Mouse (Mus musculus): ENCODE results near the gene Mxra8. TPM values are rescaled to one million over a fixed set of nuclear protein-coding genes. Genes with fewer than 3 reads are reported as not detected.
A peak's percentile ranks its signal among the peaks of the same experiment; 100 is the strongest.

Mxra8 gene
- polyA plus RNA-seq, 1 experiment from 2014 or later: 17.9 TPM

DNA sequence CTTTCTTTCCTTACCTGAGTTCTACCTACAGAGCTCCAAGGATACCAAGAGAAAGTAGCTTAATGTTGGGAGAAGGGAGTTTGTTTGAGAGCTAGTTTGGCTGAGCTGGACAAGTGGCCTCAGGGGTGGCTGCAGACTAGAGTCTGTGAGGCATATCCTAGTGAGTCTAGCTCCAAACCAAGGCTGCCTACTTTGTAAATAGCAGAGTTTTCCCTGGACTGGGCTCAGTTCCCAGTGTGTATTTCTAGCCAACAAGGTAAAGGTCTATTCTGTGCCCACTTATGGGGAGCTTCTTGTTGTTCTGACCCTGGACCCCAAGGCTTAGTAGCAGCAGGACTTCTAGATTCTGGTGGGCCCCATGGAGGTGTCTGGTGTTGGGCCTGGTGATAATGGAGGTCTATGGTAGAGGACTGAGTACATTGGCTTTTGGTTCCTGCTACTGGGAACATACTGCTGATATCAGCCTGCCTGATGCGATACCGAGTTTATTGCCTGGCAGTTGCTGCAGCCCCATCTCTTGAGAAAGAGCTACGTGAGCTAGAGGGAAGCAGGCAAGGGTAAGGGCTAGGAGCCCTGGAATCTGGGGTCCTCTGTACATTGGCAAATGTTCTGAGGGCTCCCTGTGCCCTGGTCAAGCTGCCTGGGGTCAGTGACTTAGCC, 10.4 kb downstream of the Mxra8 start:
- Histone ChIP-seq H3K9ac (replicated peaks) (0 out of 2 replicates have a peak overlapping the region, but pooled peaks have one; percentile 16), H3K4me3 (replicated peaks) (no peak overlapping the region), H3K9me3 (no peaks in the 10 kb centered on the region), H3K4me2 (replicated peaks) (peak overlapping the region; percentile 81; the same call in 1 of the 2 replicates), H3K27ac (no peak overlapping the region), H3K27me3 (no peaks in the 10 kb centered on the region), H3K36me3 (peaks cover 28% of the 10 kb centered on the region), H3K4me1 (replicated peaks) (peaks cover 45% of the 10 kb centered on the region)
- WGBS: 95% methylated on average over 3 of the region's 3 CpGs
- ATAC-seq: no peak

DNA sequence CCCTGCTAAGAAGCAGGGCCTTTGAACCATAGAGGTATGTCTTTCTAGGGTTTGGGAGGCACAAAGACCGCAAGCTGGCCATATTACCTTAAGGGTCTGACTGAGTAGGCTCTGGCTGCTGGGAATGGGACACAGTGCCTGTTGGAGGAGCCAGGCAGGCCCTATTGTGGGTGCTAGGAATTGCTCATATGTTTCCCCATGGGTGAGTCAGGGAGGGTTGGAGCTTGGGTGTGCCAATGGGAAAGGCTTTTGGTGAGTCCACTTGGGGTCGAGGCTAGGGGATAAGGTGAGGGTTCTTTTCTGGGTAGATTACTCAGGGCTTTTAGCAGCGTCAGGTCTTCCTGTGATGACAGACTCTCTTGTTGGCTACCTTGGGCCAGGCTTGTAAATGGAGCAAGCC, 11.9 kb downstream of the Mxra8 start:
- 83% methylated on average over 3 of the region's 3 CpGs for WGBS
- Histone ChIP-seq H3K9ac (replicated peaks) (no peak overlapping the region), H3K4me3 (replicated peaks) (no peak overlapping the region), H3K9me3 (no peaks in the 10 kb centered on the region), H3K27me3 (no peaks in the 10 kb centered on the region), H3K4me2 (replicated peaks) (no peak overlapping the region), H3K4me1 (replicated peaks) (peaks cover 44% of the 10 kb centered on the region), H3K36me3 (peaks cover 43% of the 10 kb centered on the region), H3K27ac (no peak overlapping the region)
- no peak for ATAC-seq

DNA sequence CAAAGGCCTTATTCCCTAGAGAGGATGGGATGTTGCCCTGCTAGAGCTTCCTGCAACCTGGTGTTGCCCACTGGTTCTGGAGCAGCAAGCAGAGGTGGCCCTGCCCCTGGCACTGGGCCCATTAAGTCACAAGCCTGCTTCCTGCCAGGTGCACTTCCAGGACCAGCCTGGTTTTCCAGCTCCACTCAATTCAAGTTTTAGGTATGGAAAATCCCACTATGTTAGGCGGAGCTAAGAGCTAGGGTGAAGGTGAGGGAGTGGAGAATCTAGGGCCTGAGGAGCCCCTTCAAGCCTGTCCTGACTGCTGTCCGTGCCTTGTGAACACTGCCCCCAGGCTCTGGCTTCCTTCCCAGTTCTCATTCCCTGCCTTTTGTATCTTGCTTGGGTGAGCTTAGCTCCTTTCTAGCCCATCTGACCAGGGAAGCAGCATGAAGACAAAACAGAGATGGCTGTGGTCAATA, 12.5 kb downstream of the Mxra8 start:
- no peaks in the 10 kb centered on the region for H3K27me3 ChIP-seq
- no peak overlapping the region for H3K4me2 ChIP-seq (replicated peaks)
- ATAC-seq: no peak
- WGBS: 84% methylated on average over 2 of the region's 2 CpGs
- H3K4me1 ChIP-seq (replicated peaks): peaks cover 38% of the 10 kb centered on the region
- H3K27ac ChIP-seq: no peak overlapping the region
- no peak overlapping the region for H3K9ac ChIP-seq (replicated peaks)
- no peak overlapping the region for H3K4me3 ChIP-seq (replicated peaks)
- H3K36me3 ChIP-seq: peaks cover 49% of the 10 kb centered on the region
- no peaks in the 10 kb centered on the region for H3K9me3 ChIP-seq

DNA sequence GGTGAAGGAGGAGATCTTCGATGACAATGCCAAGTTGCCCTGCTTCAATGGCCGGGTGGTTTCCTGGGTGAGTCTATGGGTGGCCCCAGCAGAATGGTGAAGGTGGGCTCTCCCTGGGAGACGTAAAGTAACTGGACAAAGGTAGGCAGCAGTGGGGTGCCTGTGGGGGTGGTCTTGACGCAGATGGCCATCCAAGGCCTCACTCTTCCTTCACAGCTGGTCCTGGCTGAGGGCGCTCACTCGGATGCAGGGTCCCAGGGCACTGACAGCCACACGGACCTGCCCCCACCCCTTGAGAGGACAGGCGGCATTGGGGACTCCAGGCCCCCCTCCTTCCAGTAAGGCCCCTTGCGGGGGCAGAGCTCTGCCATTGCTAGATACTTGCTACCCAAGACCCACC, 13.9 kb downstream of the Mxra8 start:
- Histone ChIP-seq H3K36me3 (peaks cover 63% of the 10 kb centered on the region), H3K4me3 (replicated peaks) (no peak overlapping the region), H3K9ac (replicated peaks) (no peak overlapping the region), H3K4me1 (replicated peaks) (peaks cover 31% of the 10 kb centered on the region), H3K27ac (no peak overlapping the region), H3K9me3 (no peaks in the 10 kb centered on the region), H3K4me2 (replicated peaks) (no peak overlapping the region), H3K27me3 (no peaks in the 10 kb centered on the region)
- ATAC-seq: no peak
- 89% methylated on average over 9 of the region's 9 CpGs for WGBS

DNA sequence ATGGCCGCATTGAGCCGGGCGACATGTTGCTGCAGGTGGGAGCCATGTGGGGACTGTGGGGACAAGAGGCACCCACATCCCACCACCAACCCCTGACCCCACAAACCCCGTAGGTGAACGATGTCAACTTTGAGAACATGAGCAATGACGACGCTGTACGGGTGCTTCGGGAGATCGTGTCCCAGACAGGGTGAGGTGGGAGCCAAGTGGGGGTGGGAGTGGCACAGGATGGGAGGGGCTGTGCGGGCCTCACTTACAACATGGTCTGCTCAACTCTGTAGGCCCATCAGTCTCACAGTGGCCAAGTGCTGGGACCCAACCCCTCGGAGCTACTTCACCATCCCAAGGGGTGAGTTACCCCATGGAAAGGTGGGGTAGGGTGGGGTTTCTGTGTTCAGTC, 15.5 kb downstream of the Mxra8 start:
- Histone ChIP-seq H3K27me3 (no peaks in the 10 kb centered on the region), H3K9ac (replicated peaks) (no peak overlapping the region), H3K9me3 (no peaks in the 10 kb centered on the region), H3K27ac (no peak overlapping the region), H3K36me3 (peaks cover 79% of the 10 kb centered on the region), H3K4me3 (replicated peaks) (no peak overlapping the region), H3K4me2 (replicated peaks) (no peak overlapping the region), H3K4me1 (replicated peaks) (peaks cover 15% of the 10 kb centered on the region; the same call in 1 of the 2 replicates)
- no peak for ATAC-seq
- 96% methylated on average over 12 of the region's 12 CpGs for WGBS

DNA sequence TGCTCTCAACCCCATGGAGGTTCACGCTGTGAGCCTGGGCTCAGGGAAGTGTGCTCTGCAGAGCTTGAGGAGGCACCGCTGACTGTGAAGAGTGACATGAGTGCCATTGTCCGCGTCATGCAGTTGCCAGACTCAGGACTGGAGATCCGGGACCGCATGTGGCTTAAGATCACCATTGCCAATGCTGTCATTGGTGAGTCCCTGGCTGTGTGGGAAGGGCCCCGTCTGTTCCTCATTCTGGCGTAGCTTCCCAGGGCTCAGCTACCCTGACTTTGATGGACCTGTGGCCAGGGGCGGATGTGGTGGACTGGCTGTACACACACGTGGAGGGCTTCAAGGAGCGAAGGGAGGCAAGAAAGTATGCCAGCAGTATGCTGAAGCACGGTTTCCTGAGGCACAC, 16.6 kb downstream of the Mxra8 start:
- H3K4me3 ChIP-seq (replicated peaks): no peak overlapping the region
- H3K9ac ChIP-seq (replicated peaks): no peak overlapping the region
- ATAC-seq: no peak
- H3K4me2 ChIP-seq (replicated peaks): no peak overlapping the region
- no peak overlapping the region for H3K27ac ChIP-seq
- peaks cover 90% of the 10 kb centered on the region for H3K36me3 ChIP-seq
- 92% methylated on average over 12 of the region's 12 CpGs for WGBS
- no peaks in the 10 kb centered on the region for H3K9me3 ChIP-seq
- H3K4me1 ChIP-seq (replicated peaks): peaks cover 6% of the 10 kb centered on the region; the same call in 1 of the 2 replicates
- no peaks in the 10 kb centered on the region for H3K27me3 ChIP-seq

DNA sequence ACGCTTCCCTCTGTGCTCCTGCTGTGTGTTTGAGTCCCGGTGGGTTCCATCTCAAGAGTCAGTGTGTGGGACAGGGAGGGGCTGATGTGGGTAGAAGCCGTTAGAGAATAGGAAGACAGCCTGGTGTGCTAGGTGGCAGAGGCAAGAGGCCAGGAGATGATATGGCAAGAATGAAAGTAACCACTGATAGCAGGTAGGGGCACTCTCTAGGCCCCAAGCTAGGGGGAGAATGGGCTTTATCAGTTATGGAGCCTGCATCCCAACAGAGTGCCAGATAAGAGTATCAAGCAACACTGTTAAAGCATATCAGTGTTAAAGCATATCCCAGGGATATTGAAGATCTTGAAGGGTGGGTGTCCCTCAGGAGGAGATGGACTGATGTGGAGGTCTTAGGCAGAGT, 17.4 kb downstream of the Mxra8 start:
- no peak overlapping the region for H3K27ac ChIP-seq
- no peaks in the 10 kb centered on the region for H3K9me3 ChIP-seq
- H3K4me2 ChIP-seq (replicated peaks): no peak overlapping the region
- H3K4me1 ChIP-seq (replicated peaks): 0 out of 2 replicates have a peak, but pooled peaks cover under 1% of the 10 kb centered on the region
- no peak overlapping the region for H3K9ac ChIP-seq (replicated peaks)
- 88% methylated on average over 3 of the region's 3 CpGs for WGBS
- H3K36me3 ChIP-seq: peaks cover 94% of the 10 kb centered on the region
- H3K4me3 ChIP-seq (replicated peaks): no peak overlapping the region
- no peak for ATAC-seq
- no peaks in the 10 kb centered on the region for H3K27me3 ChIP-seq

DNA sequence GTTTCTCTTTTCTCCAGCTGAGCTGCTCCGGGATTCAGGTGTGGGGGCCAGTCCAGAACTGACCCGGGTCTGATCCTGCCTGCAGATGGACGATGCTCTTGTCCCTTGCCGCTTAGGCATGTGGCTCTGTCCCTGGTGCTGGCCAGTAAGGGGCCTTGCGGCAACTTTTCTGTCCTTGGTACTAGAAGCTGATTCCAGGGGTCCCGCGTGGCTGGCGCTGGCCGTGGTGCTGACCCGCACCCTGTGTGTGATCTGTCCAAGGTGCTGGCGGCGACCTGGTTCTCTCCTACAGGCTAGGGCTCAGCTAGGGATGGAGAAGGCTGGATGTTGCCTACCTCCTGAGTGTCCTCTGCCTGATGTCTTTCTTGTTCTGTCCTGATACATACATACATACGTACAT, 19.8 kb downstream of the Mxra8 start:
- no peak overlapping the region for H3K27ac ChIP-seq
- peaks cover 79% of the 10 kb centered on the region for H3K36me3 ChIP-seq
- H3K9me3 ChIP-seq: no peaks in the 10 kb centered on the region
- no peak overlapping the region for H3K4me2 ChIP-seq (replicated peaks)
- 33% methylated on average over 13 of the region's 13 CpGs for WGBS
- no peak for ATAC-seq
- no peak overlapping the region for H3K4me3 ChIP-seq (replicated peaks)
- no peaks in the 10 kb centered on the region for H3K4me1 ChIP-seq (replicated peaks)
- H3K27me3 ChIP-seq: no peaks in the 10 kb centered on the region
- H3K9ac ChIP-seq (replicated peaks): no peak overlapping the region

DNA sequence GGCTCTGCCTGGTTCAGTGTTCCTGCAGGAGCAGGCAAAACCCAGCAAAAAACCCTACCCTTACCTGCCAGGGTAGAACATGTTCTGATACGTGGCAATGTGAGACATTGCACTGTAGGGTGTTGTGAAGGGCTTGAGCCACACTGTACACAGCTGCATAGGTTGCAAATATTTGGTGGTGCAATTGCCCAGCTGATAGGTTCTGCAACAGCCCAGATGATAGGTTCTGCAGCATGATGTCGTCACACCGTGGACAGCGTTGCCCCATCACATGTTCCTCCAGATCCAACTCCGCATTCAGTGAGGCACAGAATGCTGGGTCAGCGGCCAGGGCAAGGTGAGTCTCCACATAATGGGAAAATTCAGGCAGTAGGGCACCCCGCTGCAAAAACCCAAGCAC, 22.3 kb downstream of the Mxra8 start:
- Histone ChIP-seq H3K27ac (no peak overlapping the region), H3K9ac (replicated peaks) (no peak overlapping the region), H3K36me3 (peaks cover 78% of the 10 kb centered on the region), H3K27me3 (no peaks in the 10 kb centered on the region), H3K9me3 (no peaks in the 10 kb centered on the region), H3K4me2 (replicated peaks) (no peak overlapping the region), H3K4me3 (replicated peaks) (no peak overlapping the region), H3K4me1 (replicated peaks) (no peaks in the 10 kb centered on the region)
- no peak for ATAC-seq
- 89% methylated on average over 7 of the region's 7 CpGs for WGBS

DNA sequence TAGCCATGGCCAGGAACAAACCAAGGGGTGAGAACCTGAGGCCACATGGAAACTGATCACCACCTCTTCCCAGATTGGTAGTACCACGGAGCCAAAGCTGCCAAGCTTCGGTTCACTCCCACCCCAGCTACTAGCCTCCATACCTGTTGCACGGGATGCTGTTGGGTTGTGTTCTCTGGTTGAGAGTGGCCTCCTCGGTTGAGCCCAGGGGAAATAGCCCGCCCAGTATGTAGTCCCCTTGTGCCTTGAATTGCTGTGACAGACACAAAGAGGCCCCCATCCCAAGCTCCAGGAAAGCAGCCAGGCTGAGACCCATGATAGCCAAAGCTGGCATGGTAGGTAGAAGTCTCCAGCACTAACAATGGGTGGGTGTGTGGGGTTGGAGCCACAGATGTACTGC, 23.5 kb downstream of the Mxra8 start, which contains the start of gene Tas1r3:
Gene Tas1r3, minus strand, starts transcription at position 362 of the 400 bp plus-strand sequence.
- no peaks in the 10 kb centered on the region for H3K27me3 ChIP-seq
- 81% methylated on average over 5 of the region's 5 CpGs for WGBS
- peaks cover under 1% of the 10 kb centered on the region for H3K4me1 ChIP-seq (replicated peaks)
- peaks cover 69% of the 10 kb centered on the region for H3K36me3 ChIP-seq
- H3K9ac ChIP-seq (replicated peaks): no peak within 1 kb of the TSS
- no peaks in the 10 kb centered on the region for H3K9me3 ChIP-seq
- H3K4me2 ChIP-seq (replicated peaks): no peak within 1 kb of the TSS
- no peak for ATAC-seq
- H3K27ac ChIP-seq: no peak within 1 kb of the TSS
- H3K4me3 ChIP-seq (replicated peaks): no peak within 1 kb of the TSS

DNA sequence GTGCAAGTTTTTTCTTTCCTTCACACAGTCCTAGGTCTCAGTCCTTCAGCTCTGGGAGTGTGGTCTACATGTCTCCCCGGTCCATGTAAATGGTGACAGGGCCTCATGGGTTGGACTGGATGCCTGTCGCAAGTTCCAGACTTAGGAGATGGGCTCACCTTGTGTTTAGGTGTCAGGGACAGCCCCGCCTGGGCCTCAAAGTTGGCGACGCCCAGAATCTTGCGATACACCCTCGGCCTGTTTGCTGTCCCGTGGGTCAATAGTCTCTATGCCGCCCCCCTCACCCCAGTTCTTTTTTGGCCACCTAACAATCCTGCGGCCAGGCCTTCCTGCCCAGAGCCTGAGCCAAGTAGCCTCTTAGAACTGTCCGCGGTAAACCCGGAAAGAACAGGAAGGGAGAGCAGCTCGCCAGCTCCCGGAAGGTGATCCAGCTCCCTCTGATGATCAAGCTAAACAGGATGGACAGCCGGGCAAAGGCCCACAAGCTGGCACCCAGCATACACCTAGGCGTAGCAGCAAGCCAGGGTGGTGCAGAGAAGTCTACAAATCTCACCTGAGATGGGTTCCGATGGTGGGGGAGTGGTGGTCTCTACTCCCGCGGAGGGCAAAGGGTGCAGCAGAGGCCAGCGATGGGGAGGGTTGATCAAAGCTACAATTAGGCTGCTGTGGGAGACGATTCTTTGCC, 29.3 kb downstream of the Mxra8 start:
- no peaks in the 10 kb centered on the region for H3K9me3 ChIP-seq
- H3K4me2 ChIP-seq (replicated peaks): peak overlapping the region; percentile 97
- ATAC-seq: peak; percentile 82
- peak overlapping the region; percentile 69 for H3K4me3 ChIP-seq (replicated peaks)
- H3K4me1 ChIP-seq (replicated peaks): peaks cover 33% of the 10 kb centered on the region
- 13% methylated on average over 22 of the region's 22 CpGs for WGBS
- peaks cover 43% of the 10 kb centered on the region for H3K36me3 ChIP-seq
- peak overlapping the region; percentile 84 for H3K9ac ChIP-seq (replicated peaks)
- no peak overlapping the region for H3K27ac ChIP-seq
- no peaks in the 10 kb centered on the region for H3K27me3 ChIP-seq

DNA sequence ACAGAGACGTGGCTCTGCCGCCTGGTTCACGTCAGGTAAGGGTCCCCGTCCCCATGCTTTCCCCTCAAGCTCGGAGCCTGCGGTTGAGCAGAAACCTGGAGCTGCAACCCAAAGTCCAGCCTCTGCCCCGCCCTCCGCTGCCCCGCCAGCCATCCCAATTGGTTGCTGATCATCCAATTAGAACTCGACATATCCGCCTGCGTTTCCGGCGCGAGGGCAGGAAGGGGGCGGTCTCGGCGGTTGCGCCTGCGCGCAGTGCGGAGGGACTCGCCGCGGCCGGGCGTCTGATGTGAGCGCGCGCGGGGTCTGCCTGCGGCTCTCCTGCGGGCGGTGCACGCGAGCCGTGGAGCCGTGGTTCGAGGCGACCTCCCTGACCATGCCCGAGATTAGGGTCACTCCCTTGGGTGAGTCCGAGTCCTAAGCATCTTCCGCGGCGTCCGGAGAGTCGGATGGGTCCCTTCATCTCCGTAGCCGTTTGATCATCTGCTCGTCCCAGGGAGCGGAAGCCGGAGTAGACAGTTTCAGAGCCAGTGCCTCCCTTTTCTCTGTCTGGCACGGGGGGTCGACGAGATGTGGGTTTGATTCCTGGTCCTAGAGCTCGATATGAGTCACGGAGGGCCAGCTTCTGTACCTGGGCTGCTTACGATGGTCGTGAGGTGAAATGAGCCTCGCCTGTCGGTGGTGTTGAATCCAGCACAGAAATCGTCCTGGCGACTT, 30.0 kb downstream of the Mxra8 start, which contains the start of the genes Cptp and Ints11:
Gene Cptp, minus strand, starts transcription at position 124 of the 717 bp plus-strand sequence.
Gene Ints11, plus strand, starts transcription at position 230 of the 717 bp plus-strand sequence.
- under 1% methylated on average over 63 of the region's 63 CpGs for WGBS
- no peaks in the 10 kb centered on the region for H3K9me3 ChIP-seq
- H3K4me1 ChIP-seq (replicated peaks): peaks cover 33% of the 10 kb centered on the region
- H3K4me2 ChIP-seq (replicated peaks): peak within 1 kb of the TSS; percentile 97
- H3K27me3 ChIP-seq: no peaks in the 10 kb centered on the region
- H3K9ac ChIP-seq (replicated peaks): peak within 1 kb of the TSS; percentile 84
- peak within 1 kb of the TSS; percentile 63 for H3K27ac ChIP-seq
- peaks cover 49% of the 10 kb centered on the region for H3K36me3 ChIP-seq
- peak within 1 kb of the TSS; percentile 69 for H3K4me3 ChIP-seq (replicated peaks)
- ATAC-seq: peak; percentile 97

All from midbrain, embryonic 13.5 days (tissue).